Mouse (Mus musculus) neural tube, embryonic 13.5 days (tissue): ENCODE measurements around the gene Armc5. TPM values are rescaled to one million over a fixed set of nuclear protein-coding genes. Genes with fewer than 3 reads are reported as not detected.
A peak's percentile ranks its signal among the peaks of the same experiment; 100 is the strongest.

Source experiments
- ATAC-seq: fragments of 200-750 bp; cut with Nextera tagmentation; 2 replicates; pipeline ENCODE4 v1.8.0; 2017; ENCODE audit warnings: low read depth, mild to moderate bottlenecking, moderate TSS enrichment, moderate library complexity
- H3K27ac ChIP-seq: fragments of 300-500 bp; sonication (generic); replicated peaks from 2 replicates; pipeline ENCODE4 v1.5.1; 2015; ENCODE audit warnings: moderate library complexity, mild to moderate bottlenecking, inconsistent platforms
- H3K27me3 ChIP-seq: fragments of 300-500 bp; sonication (generic); 2 replicates; pipeline ENCODE4 v1.6.1; 2015; ENCODE audit warnings: mild to moderate bottlenecking, inconsistent platforms
- H3K36me3 ChIP-seq: fragments of 300-500 bp; sonication (generic); 2 replicates; pipeline ENCODE4 v1.6.1; 2015; ENCODE audit warnings: mild to moderate bottlenecking, inconsistent platforms
- H3K4me1 ChIP-seq: fragments of 300-500 bp; sonication (generic); replicated peaks from 2 replicates; pipeline ENCODE4 v1.6.1; 2015; ENCODE audit warnings: inconsistent platforms
- H3K4me2 ChIP-seq: fragments of 300-500 bp; sonication (generic); 2 replicates; pipeline ENCODE4 v1.6.1; 2015; ENCODE audit warnings: inconsistent platforms, mild to moderate bottlenecking, moderate library complexity
- H3K4me3 ChIP-seq: fragments of 300-500 bp; sonication (generic); 2 replicates; pipeline ENCODE4 v1.5.1; 2015; ENCODE audit warnings: mild to moderate bottlenecking, inconsistent platforms
- H3K9ac ChIP-seq: fragments of 300-500 bp; sonication (generic); 2 replicates; pipeline ENCODE4 v1.6.1; 2015; ENCODE audit warnings: moderate library complexity, mild to moderate bottlenecking, inconsistent platforms
- H3K9me3 ChIP-seq: fragments of 300-500 bp; sonication (generic); 2 replicates; pipeline ENCODE4 v1.6.1; 2016; ENCODE audit warnings: inconsistent platforms
- WGBS: fragments of 180-500 bp; shearing (Covaris S2); methylation state at CpG from one replicate; pipeline ENCODE4 v1.1.7; 2015; 5-methylcytosine and 5-hydroxymethylcytosine counted together
- microRNA-seq: library from miRNA; unstranded; fragments of <30 nt; microRNA quantifications from one replicate; pipeline ENCODE4, GENCODE M21; 2016
- polyA plus RNA-seq: library from polyadenylated mRNA; unstranded; fragments of >200 nt; fragmentation: Nextera tagmentation; extraction: Ambion mirVana; gene quantifications from 2 replicates; pipeline ENCODE4 v1.2.1, GENCODE M21; 2015

Armc5 gene
- polyA plus RNA-seq, 1 experiment from 2014 or later, result 14.6 TPM

DNA sequence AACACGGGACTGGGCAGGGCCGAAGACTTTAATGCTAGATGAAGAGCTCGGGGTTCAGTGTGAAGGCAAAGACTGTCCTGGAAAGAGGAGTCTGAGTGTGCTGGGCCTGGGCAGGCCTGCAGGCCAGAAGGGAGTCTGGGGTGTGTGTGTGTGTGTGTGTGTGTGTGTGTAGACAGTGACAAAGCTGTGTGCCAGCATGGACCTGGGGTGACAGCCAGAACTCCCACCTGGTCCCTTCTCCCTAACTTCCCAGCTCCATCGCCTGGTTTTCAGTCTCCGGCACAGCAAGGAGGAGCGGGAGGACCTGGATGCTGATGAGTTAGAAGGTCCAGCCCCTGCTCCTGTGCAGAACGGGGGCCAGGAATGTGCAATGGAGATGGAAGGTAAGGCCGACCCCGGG, 34.4 kb downstream of the Armc5 start:
- H3K36me3 ChIP-seq, result peaks cover 58% of the 10 kb centered on the region
- 94% methylated on average over 9 of the region's 9 CpGs for WGBS
- no peaks in the 10 kb centered on the region for H3K4me1 ChIP-seq
- no peaks in the 10 kb centered on the region for H3K9me3 ChIP-seq
- no peak overlapping the region for H3K4me3 ChIP-seq
- no peak overlapping the region for H3K27ac ChIP-seq
- no peak overlapping the region for H3K9ac ChIP-seq
- H3K27me3 ChIP-seq, result no peaks in the 10 kb centered on the region
- ATAC-seq, result no peak
- H3K4me2 ChIP-seq, result no peak overlapping the region

DNA sequence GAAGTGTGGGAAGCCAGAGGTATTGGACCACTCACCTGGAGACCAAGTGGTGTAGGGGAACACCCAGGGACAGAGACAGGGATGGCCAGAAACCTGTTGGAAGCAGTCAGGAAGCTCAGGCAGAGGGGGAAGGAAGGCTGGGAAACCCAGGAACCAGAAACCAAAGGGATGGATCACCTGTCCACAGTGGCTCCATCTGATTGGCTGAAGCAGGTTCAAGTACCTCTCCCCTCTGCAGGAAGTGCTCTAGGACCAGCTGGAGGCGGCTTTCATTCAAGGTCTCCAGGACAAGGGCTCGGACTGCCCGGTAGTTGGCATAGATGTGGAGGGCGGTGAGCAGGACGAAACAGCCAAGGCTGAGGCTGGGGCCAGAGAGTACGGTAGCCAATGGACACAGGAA, 38.9 kb downstream of the Armc5 start:
- no peak overlapping the region for H3K4me3 ChIP-seq
- 97% methylated on average over 6 of the region's 6 CpGs for WGBS
- H3K9ac ChIP-seq, result no peak overlapping the region
- no peak overlapping the region for H3K27ac ChIP-seq
- no peak overlapping the region for H3K4me2 ChIP-seq
- H3K36me3 ChIP-seq, result peaks cover 78% of the 10 kb centered on the region
- ATAC-seq, result no peak
- no peaks in the 10 kb centered on the region for H3K4me1 ChIP-seq
- H3K9me3 ChIP-seq, result no peaks in the 10 kb centered on the region
- no peaks in the 10 kb centered on the region for H3K27me3 ChIP-seq

DNA sequence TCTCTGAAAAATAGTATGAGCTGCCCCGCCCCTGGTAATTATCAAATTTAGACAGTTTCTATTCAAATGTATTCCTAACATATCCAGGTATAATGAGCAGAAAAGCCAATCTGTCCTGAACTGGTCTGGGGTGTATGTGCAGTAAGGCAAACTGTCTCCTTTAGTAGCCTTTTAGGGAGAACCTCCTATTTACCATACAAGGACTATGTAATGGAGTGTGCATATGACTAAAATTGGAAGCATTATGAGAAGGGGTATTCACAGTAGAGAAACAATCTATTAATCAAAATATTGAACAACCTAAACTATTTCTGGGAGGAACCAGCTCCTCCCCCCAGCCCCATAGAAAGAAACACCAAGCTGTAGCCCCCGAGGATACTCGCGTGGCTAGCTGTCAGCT, 42.6 kb downstream of the Armc5 start:
- peaks cover 14% of the 10 kb centered on the region for H3K4me1 ChIP-seq
- H3K4me2 ChIP-seq, result no peak overlapping the region
- no peak overlapping the region for H3K4me3 ChIP-seq
- H3K9me3 ChIP-seq, result no peaks in the 10 kb centered on the region
- H3K36me3 ChIP-seq, result peaks cover 41% of the 10 kb centered on the region
- no peak overlapping the region for H3K27ac ChIP-seq
- WGBS, result 90% methylated on average over 4 of the region's 4 CpGs
- ATAC-seq, result no peak
- H3K27me3 ChIP-seq, result no peaks in the 10 kb centered on the region
- no peak overlapping the region for H3K9ac ChIP-seq

DNA sequence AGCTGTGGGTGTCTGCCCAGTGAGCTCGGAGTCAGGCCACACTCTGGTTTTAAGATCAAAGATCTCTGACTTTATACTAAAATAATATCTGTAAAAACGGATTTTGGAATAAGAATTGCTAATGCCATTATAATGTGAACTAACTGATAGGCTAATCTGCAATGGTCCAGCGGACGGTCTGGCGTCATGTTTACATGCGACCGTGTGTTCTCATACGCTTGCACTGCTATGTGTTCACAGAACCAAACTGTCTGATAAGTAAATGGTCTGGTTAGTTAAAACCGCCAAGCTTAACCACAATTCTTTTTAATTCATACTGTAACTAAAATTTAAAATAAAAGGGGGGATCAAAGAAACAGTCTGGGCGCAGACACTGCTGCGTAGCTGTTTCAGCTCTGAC, 44.6 kb downstream of the Armc5 start:
- H3K27me3 ChIP-seq, result no peaks in the 10 kb centered on the region
- 73% methylated on average over 11 of the region's 11 CpGs for WGBS
- ATAC-seq, result no peak
- H3K36me3 ChIP-seq, result 0 out of 2 replicates have a peak, but pooled peaks cover 25% of the 10 kb centered on the region
- H3K4me2 ChIP-seq, result no peak overlapping the region
- no peak overlapping the region for H3K27ac ChIP-seq
- H3K4me3 ChIP-seq, result no peak overlapping the region
- no peak overlapping the region for H3K9ac ChIP-seq
- H3K4me1 ChIP-seq, result peaks cover 14% of the 10 kb centered on the region
- no peaks in the 10 kb centered on the region for H3K9me3 ChIP-seq

DNA sequence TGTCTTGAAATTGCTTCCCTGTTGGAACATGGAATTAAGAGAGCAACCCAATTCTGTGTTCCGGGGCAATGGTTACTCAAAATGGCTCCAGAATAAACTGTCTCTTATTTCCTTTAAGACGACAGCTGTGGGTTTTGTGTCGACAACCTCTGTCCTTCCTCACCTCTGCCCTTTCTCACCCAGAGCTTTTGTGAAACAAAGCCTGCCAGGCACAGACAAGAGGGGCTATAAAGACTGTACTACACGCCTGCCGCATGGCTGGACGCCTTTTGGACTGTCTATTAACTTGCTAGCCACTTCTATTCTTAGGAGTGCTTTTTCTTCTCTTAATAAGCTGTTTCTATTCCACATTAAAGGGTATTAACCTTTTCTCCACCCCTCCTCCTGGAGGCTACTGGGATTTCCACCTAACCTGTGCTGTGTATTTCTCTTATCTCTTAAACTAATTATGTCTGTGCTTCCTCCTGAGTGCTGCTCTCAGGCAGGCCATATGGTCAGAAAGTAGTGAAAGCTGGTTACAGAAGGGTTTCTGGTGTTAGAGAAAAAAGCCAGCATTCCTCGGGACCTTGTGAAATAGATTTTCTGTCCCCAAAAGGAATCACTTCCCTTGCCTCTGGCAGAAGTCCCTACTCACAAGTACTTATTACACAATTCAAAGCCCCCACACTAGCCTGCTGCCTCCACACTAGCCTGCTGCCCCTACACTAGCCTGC, 45.5 kb downstream of the Armc5 start:
- Histone ChIP-seq H3K4me1 (peaks cover 14% of the 10 kb centered on the region), H3K4me2 (no peak overlapping the region), H3K27ac (0 out of 2 replicates have a peak overlapping the region, but pooled peaks have one; percentile 18), H3K36me3 (peaks cover 27% of the 10 kb centered on the region), H3K4me3 (no peak overlapping the region), H3K9me3 (no peaks in the 10 kb centered on the region), H3K27me3 (no peaks in the 10 kb centered on the region), H3K9ac (0 out of 2 replicates have a peak overlapping the region, but pooled peaks have one; percentile 12)
- 6% methylated on average over 7 of the region's 7 CpGs for WGBS
- ATAC-seq, result no peak

DNA sequence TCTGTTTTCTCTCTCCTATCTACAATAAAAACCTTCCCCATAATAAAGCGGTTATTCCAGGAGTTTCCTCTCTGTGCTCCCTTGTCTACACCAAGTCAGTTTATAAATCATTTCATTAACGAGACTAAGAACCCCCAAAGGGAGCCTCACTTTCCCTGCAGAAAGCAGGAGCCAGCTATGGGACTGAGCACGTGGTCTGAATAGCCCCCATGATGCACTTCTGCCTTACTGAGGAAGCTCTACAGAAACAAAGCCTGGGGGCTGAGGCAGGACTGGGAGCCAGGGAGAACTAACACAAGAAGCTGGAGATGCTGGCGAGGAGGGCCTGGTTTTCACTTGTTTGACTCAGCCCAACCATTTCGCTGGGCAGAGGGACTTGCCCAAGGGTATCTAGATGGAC, 46.9 kb downstream of the Armc5 start:
- 34% methylated on average over 5 of the region's 5 CpGs for WGBS
- no peak overlapping the region for H3K4me2 ChIP-seq

DNA sequence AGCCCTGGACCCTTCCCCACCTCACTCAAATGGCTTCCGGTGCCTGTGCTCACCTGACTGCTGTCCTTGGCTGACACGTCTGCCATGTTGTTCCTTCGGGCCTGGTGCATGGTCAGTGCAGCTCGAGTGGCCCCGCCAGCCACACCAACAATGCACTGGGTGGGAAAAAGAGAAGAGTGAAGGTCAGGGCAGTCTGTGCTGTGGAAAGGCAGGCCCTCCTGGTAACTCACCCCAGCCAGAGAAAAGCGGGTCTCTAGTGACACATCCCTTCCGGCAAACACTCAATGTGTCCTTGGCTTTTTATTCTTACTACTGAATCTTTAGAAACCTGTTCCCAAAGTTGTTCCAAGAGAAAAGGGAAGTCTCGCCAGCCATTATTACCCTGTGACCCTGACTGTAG, 47.9 kb downstream of the Armc5 start:
- H3K36me3 ChIP-seq, result peaks cover 24% of the 10 kb centered on the region
- no peak for ATAC-seq
- H3K9me3 ChIP-seq, result no peaks in the 10 kb centered on the region
- H3K27ac ChIP-seq, result no peak overlapping the region
- H3K27me3 ChIP-seq, result no peaks in the 10 kb centered on the region
- H3K4me3 ChIP-seq, result no peak overlapping the region
- H3K4me2 ChIP-seq, result no peak overlapping the region
- H3K9ac ChIP-seq, result no peak overlapping the region
- 88% methylated on average over 8 of the region's 8 CpGs for WGBS
- peaks cover 26% of the 10 kb centered on the region for H3K4me1 ChIP-seq

More for the DNA sequence above, 46.9 kb downstream of the Armc5 start:
- Histone ChIP-seq H3K9ac (no peak overlapping the region), H3K9me3 (no peaks in the 10 kb centered on the region), H3K27ac (no peak overlapping the region; the same call in 1 of the 2 replicates), H3K4me1 (peaks cover 21% of the 10 kb centered on the region), H3K27me3 (no peaks in the 10 kb centered on the region), H3K36me3 (peaks cover 30% of the 10 kb centered on the region), H3K4me3 (no peak overlapping the region)
- peak; percentile 53; the same call in 1 of the 2 replicates for ATAC-seq

DNA sequence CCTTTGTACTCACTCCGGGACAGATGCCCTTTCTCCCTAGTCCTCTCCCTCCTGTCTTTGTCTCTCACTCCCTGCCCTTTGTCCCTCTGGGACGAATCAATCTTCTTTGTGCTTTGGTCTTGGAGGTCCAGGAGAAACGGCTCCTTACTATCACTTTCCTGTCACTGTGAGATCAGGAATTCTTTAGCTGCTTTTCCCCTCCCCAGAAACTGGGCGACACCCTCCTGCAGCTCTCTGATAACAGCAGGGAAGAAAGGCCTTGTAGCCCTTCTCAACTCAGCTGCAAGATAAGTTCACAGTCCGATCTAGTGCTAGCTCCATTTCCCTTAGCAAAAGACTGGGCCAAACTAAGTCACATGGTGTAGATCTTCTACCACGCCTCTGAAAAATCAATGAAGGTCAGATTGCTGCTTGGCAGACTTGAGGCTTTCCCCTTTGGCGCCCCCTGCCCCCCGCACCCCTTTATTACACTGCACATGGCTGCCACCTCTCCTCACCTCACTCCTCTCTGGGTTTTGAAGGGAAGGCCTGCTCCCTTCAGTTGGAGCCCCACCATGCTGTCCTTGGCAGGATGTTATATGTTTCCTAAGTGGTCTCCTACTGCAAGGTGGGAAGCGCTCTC, 51.9 kb downstream of the Armc5 start:
- Histone ChIP-seq H3K4me3 (no peak overlapping the region), H3K9ac (peak overlapping the region; percentile 36; the same call in 1 of the 2 replicates), H3K27ac (no peak overlapping the region), H3K27me3 (no peaks in the 10 kb centered on the region), H3K9me3 (no peaks in the 10 kb centered on the region), H3K4me2 (no peak overlapping the region), H3K36me3 (peaks cover 22% of the 10 kb centered on the region), H3K4me1 (peaks cover 15% of the 10 kb centered on the region)
- WGBS, result 17% methylated on average over 9 of the region's 9 CpGs
- ATAC-seq, result no peak

Small RNAs within 50 kb of the gene (microRNA-seq; reads per million reads assigned to microRNA genes)
- not detected for gene Mir3103

Other genes with a start within 250 kb of the Armc5 start
- gene Pycard, start 243.5 kb upstream of the Armc5 start, polyA plus RNA-seq, result 7.0 and 7.4 TPM in 2 replicates
- gene Trim72, start 233.4 kb upstream of the Armc5 start, polyA plus RNA-seq, result 0.33 TPM in 1 of 2 replicates, not detected in the other
- 0.98 and 1.0 TPM in 2 replicates for gene Itgam, start 174.7 kb upstream of the Armc5 start, polyA plus RNA-seq
- not detected in 2 replicates for gene Gm49368, start 174.7 kb upstream of the Armc5 start, polyA plus RNA-seq
- 0.11 TPM in 1 of 2 replicates, not detected in the other for gene Itgax, start 107.8 kb upstream of the Armc5 start, polyA plus RNA-seq
- not detected in 2 replicates for gene Itgad, start 83.0 kb upstream of the Armc5 start, polyA plus RNA-seq
- gene Cox6a2, start 31.0 kb upstream of the Armc5 start, polyA plus RNA-seq, result 2.1 and 3.8 TPM in 2 replicates
- 9.4 and 9.8 TPM in 2 replicates for gene 9130023H24Rik, start 689 bp downstream of the Armc5 start, polyA plus RNA-seq
- gene Tgfb1i1, start 9.5 kb downstream of the Armc5 start, polyA plus RNA-seq, result 33.4 and 37.0 TPM in 2 replicates
- not detected in 2 replicates for gene Slc5a2, start 28.3 kb downstream of the Armc5 start, polyA plus RNA-seq
- gene BC017158, start 60.8 kb downstream of the Armc5 start, polyA plus RNA-seq, result 19.1 and 19.7 TPM in 2 replicates
- 48.6 and 54.8 TPM in 2 replicates for gene Rgs10, start 181.4 kb downstream of the Armc5 start, polyA plus RNA-seq
- gene Tial1, start 224.4 kb downstream of the Armc5 start, polyA plus RNA-seq, result 32.2 and 34.3 TPM in 2 replicates